Mouse (Mus musculus) CH12.LX (cell line): Measurements from ENCODE around the gene Tspan13.

Experiments used
- CTCF ChIP-seq, 2 experiments: IDR thresholded peaks in 1 of 2; conservative IDR thresholded peaks in 1 of 2; 2 replicates each; pipeline ENCODE4 v1.5.1; 2011 to 2012; ENCODE audit warnings: low read depth in 2 of 2, low read length in 2 of 2, improper control_type of control experiment in 1 of 2, inconsistent platforms in 1 of 2, mild to moderate bottlenecking in 1 of 2, moderate library complexity in 1 of 2
- MXI1 ChIP-seq: IDR thresholded peaks from 2 replicates; pipeline ENCODE4 v1.6.1; 2011; ENCODE audit warnings: mild to moderate bottlenecking, low read depth, low read length, improper control_type of control experiment
- RAD21 ChIP-seq: IDR thresholded peaks from 2 replicates; pipeline ENCODE4 v1.6.1; 2011; ENCODE audit warnings: low read depth, mild to moderate bottlenecking, low read length, improper control_type of control experiment, moderate library complexity
- RCOR1 ChIP-seq: conservative IDR thresholded peaks from 2 replicates; pipeline ENCODE4 v1.6.1; 2012; ENCODE audit warnings: low read depth, mild to moderate bottlenecking, inconsistent platforms, low read length, improper control_type of control experiment

GRCm38 (mm10) chr12:36040571-36041280, 1.6 kb downstream of the Tspan13 start:
- TF ChIP-seq RCOR1, result no peak
- TF ChIP-seq MXI1, result 0 out of 2 replicates have a peak, but pooled peaks have one; percentile 6
- no peak; the same call in 1 of the 2 replicates for TF ChIP-seq RAD21
- TF ChIP-seq CTCF (conservative IDR thresholded peaks at IDR 0.05 in 1 of 2, IDR thresholded peaks at IDR 0.05 in 1 of 2; ENCODE audit: low read depth in 2 of 2, low read length in 2 of 2), result no peak
